Mouse (Mus musculus): ENCODE measurements around the gene Olfr1261. TPM values are rescaled to one million over a fixed set of nuclear protein-coding genes. Genes with fewer than 3 reads are reported as not detected.

Gene Olfr1261
- polyA plus RNA-seq (2021; fragmentation: Nextera tagmentation): not detected in 2 replicates
- long read RNA-seq, experiment 1: 0 reads
- long read RNA-seq, experiment 2: 0 reads

DNA sequence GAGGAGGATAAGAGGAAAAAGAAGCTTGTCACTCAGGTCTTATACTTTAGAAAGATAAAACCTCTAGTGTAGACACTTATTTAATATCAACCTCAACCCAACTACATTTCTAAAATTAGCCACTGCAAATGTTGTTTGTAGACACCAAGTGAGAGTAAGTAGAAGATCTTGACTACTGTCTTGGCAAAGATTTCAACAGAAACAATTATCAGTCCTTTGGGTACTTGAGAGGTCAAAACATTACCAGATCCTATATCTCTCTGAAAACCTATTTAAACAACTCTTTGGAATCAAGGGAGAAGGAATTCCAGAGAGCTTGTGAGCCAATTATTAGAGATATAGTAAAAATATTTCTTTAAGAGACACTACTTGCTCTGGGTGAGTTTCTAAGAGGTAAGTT lies at the start of gene Olfr1261:
TSS of gene Olfr1261 (plus strand) at position 301 of the 400 bp plus-strand sequence.

GRCm38 (mm10) chr2:89948564-89948963 lies 42.5 kb upstream of the Olfr1261 start, which contains the start of gene Olfr1259:
Gene Olfr1259 (minus strand): TSS chr2:89948664.

GRCm38 (mm10) chr2:89974184-89974583 lies 16.8 kb upstream of the Olfr1261 start, which contains the start of gene Olfr1260:
Gene Olfr1260 (plus strand): TSS chr2:89974340.

DNA sequence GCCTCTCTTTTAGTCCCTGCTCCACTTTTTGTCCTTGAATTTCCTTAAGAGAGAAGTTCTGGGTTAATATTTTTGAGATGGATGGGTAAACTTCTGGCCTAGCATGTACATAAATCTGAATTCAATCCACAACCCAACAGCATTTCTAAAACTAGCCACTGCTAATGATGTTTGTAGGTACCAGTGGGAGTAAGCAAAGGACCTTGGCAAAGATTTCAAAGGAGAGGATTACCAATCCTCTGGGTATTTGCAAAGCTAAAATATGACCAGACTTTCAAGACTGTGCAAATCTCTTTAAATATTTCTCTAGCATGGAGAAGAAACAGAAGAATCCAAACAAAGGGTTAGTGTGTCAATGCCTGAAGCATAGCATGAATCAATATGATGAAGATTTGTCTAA lies 8.8 kb downstream of the Olfr1261 start, which contains the start of gene Olfr1262:
TSS of gene Olfr1262 (plus strand) at position 301 of the 400 bp plus-strand sequence.

GRCm38 (mm10) chr2:90011831-90012230 lies 20.8 kb downstream of the Olfr1261 start, which contains the start of gene Olfr1263:
Gene Olfr1263 (plus strand): TSS chr2:90012131.

DNA sequence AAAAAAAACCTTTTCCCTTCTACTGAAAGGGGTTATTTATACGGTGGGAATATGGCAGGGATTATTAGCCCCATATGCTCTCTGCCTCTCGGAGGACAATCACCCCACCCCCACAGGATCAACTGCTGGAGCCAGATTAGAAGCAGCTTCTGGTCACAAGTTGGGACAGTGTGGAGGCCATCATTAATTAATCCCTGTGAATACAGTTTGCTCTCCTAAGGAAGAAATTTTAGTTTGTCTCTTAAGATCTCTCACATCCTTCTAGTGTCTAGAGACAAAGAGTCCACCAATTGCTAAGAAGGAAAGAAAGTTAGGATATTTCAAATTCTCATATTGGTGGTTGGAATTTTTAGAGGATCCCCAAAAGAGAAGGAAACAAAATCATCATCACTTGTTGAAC lies 34.5 kb downstream of the Olfr1261 start, which contains the start of gene Olfr1264:
TSS of gene Olfr1264 (minus strand) at position 101 of the 400 bp plus-strand sequence.

DNA sequence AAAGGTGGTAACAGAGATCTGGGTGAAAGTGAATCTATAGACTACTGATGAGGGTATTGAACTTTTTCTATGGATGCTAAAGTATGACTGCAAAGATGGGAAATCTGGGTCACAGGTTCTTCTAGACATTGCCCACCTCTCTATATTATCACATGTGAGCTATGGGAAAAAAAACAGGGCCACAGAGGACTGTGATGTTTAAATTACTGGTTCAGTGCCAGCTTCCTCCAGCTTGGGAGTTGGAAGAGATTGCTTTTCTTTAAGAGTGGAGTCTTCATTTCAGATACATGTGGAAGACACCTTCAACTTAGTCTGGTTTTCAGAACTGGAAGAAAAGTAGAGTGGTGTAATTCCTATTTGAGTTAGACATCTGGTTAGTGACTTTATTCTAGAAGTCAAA lies 44.0 kb downstream of the Olfr1261 start, which contains the start of gene Olfr1265:
TSS of gene Olfr1265 (plus strand) at position 301 of the 400 bp plus-strand sequence.

Other genes starting within 250 kb of the Olfr1261 start
- not detected in 2 replicates for gene Olfr1253, start 234.1 kb upstream of the Olfr1261 start, polyA plus RNA-seq (2021; fragmentation: Nextera tagmentation)
- gene Olfr1254, start 197.6 kb upstream of the Olfr1261 start, polyA plus RNA-seq (2021; fragmentation: Nextera tagmentation): not detected in 2 replicates
- not detected in 2 replicates for gene Olfr1255, start 179.2 kb upstream of the Olfr1261 start, polyA plus RNA-seq (2021; fragmentation: Nextera tagmentation)
- not detected in 2 replicates for gene Olfr1256, start 149.7 kb upstream of the Olfr1261 start, polyA plus RNA-seq (2021; fragmentation: Nextera tagmentation)
- gene Olfr48, start 143.0 kb upstream of the Olfr1261 start, polyA plus RNA-seq (2021; fragmentation: Nextera tagmentation): not detected in 2 replicates
- gene Olfr1257, start 112.8 kb upstream of the Olfr1261 start, polyA plus RNA-seq (2021; fragmentation: Nextera tagmentation): not detected in 2 replicates
- gene Olfr1258, start 63.9 kb upstream of the Olfr1261 start, polyA plus RNA-seq (2021; fragmentation: Nextera tagmentation): 0.01 TPM in 1 of 2 replicates, not detected in the other
- gene Olfr1259, start 42.6 kb upstream of the Olfr1261 start, polyA plus RNA-seq (2021; fragmentation: Nextera tagmentation): not detected in 2 replicates
- gene Olfr1260, start 16.9 kb upstream of the Olfr1261 start, polyA plus RNA-seq (2021; fragmentation: Nextera tagmentation): not detected in 2 replicates
- gene Olfr1262, start 8.9 kb downstream of the Olfr1261 start, polyA plus RNA-seq (2021; fragmentation: Nextera tagmentation): not detected in 2 replicates
- gene Olfr1263, start 20.9 kb downstream of the Olfr1261 start, polyA plus RNA-seq (2021; fragmentation: Nextera tagmentation): not detected in 2 replicates
- gene Olfr1264, start 34.4 kb downstream of the Olfr1261 start, polyA plus RNA-seq (2021; fragmentation: Nextera tagmentation): not detected in 2 replicates
- not detected in 2 replicates for gene Olfr1265, start 44.1 kb downstream of the Olfr1261 start, polyA plus RNA-seq (2021; fragmentation: Nextera tagmentation)
- gene Olfr140, start 72.4 kb downstream of the Olfr1261 start, polyA plus RNA-seq (2021; fragmentation: Nextera tagmentation): not detected in 2 replicates
- not detected in 2 replicates for gene Olfr1269, start 130.2 kb downstream of the Olfr1261 start, polyA plus RNA-seq (2021; fragmentation: Nextera tagmentation)
- gene Olfr32, start 151.1 kb downstream of the Olfr1261 start, polyA plus RNA-seq (2021; fragmentation: Nextera tagmentation): not detected in 2 replicates
- gene Olfr1270, start 161.9 kb downstream of the Olfr1261 start, polyA plus RNA-seq (2021; fragmentation: Nextera tagmentation): not detected in 2 replicates
- not detected in 2 replicates for gene Olfr1506, start 233.3 kb downstream of the Olfr1261 start, polyA plus RNA-seq (2021; fragmentation: Nextera tagmentation)

Data from left cerebral cortex, adult 6 months (tissue).